Mouse (Mus musculus) stomach, postnatal 0 days (tissue): ENCODE results near the gene Trappc4.
A peak's percentile ranks its signal among the peaks of the same experiment; 100 is the strongest.

Source experiments
- CTCF ChIP-seq: IDR thresholded peaks from 2 replicates; pipeline ENCODE4 v1.5.1; 2016; ENCODE audit warnings: antibody characterized with exemption, low read depth, mild to moderate bottlenecking, moderate library complexity
- EP300 ChIP-seq: optimal IDR thresholded peaks from 2 replicates; pipeline ENCODE3; 2016; ENCODE audit warnings: antibody characterized with exemption

GRCm38 (mm10) chr9:44454891-44455220 lies 47.5 kb upstream of the Trappc4 start, which contains the start of gene Upk2:
- TF ChIP-seq CTCF (peak; percentile 62), EP300 (no peak)
